Mouse (Mus musculus): ENCODE measurements around the gene Scai.
A peak's percentile ranks its signal among the peaks of the same experiment; 100 is the strongest.

Scai gene

DNA sequence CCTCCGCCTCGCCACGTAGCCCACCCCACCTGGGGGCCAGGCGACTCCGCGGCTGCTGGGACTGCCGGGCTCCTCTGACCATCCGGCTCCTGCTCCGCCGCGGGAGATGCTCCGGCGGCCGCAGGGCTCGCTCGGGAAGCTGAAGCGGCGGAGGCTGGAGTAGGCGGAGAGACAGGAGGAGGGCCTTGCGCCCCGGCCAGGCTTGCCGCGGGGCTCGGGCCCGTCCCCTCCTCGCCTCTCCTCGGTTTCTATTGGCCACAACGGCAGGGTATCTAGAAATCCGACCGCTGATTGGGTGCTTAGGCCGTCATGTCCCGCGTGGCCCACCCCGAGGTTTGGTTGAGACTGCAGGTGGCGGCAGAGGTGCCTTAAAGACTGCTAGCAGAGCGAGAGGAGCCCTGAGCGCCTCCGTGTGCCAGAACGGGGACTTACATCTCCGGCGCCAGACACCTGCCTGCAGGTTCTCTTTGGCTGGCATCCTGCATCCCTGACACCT is at the start of gene Scai:
Scai (minus strand) TSS at position 174 of the 496 bp plus-strand sequence.
- peak; percentile 98 for DNase-seq (ENCODE audit: low spot score in 2 of 2)

- DNase-seq (ENCODE audit: low spot score in 2 of 2) = no peak
Observed at GRCm38 (mm10) chr2:39226731-39227130, 36.2 kb upstream of the Scai start.

- DNase-seq (ENCODE audit: low spot score in 2 of 2) = peak; percentile 93 to 96
Observed at GRCm38 (mm10) chr2:39226019-39226640, 35.6 kb upstream of the Scai start, which contains the start of gene Ppp6c. Gene Ppp6c, minus strand, starts transcription at chr2:39226451.

DNA sequence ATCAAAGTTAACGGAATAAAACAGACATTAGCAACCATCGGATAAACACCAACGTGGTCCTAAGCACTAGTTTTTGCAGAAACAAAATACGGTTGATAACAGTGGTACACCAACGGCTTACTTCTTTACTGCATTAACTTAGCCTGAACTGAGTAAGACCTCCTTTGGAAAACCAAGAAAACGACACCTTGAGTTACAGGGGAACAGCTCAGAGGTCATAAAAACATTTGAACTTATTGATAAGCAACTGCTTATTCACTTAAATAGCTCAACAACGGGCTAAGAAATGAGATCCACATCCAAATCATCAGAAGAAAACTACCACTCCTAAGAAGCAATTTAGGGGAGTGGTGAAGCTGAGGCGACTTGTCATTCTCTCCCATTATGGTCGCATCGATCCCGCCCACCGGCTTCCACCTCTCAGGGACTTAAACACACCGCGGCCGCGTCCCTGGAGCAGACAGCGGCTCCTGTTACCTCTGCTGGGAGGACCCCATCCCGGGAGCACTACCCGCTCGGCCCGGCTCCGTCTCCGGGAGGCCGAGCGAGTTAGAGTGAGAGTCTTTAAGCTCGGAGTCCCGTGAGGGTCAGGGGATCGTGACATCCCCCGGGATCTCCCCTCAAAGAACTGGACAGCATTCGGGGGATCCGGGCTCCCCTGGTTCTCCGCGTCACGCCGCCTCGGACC is 34.9 kb upstream of the Scai start:
- peak in 1 of 2 experiments; percentile 65 for DNase-seq (ENCODE audit: low spot score in 2 of 2)

- DNase-seq (ENCODE audit: low spot score in 2 of 2) = no peak
Observed at GRCm38 (mm10) chr2:39224621-39225020, 34.1 kb upstream of the Scai start.

- no peak for DNase-seq (ENCODE audit: low spot score in 2 of 2)
Observed at GRCm38 (mm10) chr2:39220010-39220409, 29.5 kb upstream of the Scai start.

DNA sequence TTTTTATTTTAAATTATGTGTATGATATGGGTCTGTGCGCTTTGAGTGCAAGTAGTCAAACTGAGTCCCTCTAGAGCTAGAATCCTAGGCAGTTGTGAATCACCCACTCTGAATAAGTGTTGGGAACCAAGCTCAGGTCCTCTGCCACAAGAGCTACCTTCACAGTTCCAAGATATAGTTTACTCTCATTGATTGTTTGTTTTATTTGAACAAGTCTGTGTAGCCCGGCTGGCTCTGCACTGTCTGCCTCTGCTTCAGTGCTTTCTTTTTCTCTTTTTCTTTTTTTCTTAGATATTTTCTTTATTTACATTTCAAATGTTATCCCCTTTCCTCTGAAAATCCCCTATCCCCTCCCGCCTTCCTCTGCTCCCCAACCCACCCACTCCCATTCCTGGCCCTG is 28.5 kb upstream of the Scai start:
- DNase-seq (ENCODE audit: low spot score in 2 of 2) = no peak

- DNase-seq (ENCODE audit: low spot score in 2 of 2) = no peak
Observed at GRCm38 (mm10) chr2:39217150-39217549, 26.6 kb upstream of the Scai start.

DNA sequence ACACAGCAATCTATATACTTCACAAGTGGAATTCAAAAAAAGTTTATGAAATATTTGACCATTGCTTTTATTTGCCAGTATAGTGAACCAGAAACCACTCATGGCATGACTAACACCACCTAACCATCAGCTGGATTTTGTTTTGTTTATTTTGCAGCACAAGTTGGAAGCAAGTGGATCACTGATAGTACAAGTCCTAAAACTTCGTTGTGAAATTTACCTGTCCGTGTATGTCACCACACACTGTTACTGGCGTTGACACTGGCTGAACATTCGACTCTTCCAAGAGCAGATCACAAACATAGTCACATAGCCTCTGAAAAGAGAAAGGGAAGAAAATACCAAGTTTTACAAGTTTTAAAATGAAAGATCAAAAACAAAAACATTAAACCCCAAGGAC is 20.2 kb upstream of the Scai start:
- no peak for DNase-seq (ENCODE audit: low spot score in 2 of 2)

- DNase-seq (ENCODE audit: low spot score in 2 of 2) = no peak
Observed at GRCm38 (mm10) chr2:39203359-39203758, 12.8 kb upstream of the Scai start.

DNA sequence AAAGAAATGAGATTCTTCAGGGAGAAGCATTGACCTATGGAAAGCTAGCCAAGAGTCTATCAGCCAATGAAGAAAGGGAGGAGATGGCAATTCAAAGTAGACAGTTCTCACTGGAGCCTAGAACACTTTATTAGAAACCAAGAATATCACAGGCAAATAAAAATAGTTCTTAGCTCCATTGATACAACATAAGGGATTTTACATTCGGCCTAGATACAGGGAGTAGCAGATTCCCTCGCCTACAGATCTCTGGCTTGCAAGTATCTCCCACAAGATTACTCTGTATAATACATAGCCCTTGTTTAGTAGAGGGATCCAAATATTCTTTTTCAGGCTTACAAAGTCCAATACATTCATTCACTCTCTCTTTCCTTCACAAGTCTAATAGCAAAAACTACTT is 4.3 kb upstream of the Scai start:
- no peak for DNase-seq (ENCODE audit: low spot score in 2 of 2)

GRCm38 (mm10) chr2:39189961-39190560 is 473 bp downstream of the Scai start:
- DNase-seq (ENCODE audit: low spot score in 2 of 2) = no peak

DNA sequence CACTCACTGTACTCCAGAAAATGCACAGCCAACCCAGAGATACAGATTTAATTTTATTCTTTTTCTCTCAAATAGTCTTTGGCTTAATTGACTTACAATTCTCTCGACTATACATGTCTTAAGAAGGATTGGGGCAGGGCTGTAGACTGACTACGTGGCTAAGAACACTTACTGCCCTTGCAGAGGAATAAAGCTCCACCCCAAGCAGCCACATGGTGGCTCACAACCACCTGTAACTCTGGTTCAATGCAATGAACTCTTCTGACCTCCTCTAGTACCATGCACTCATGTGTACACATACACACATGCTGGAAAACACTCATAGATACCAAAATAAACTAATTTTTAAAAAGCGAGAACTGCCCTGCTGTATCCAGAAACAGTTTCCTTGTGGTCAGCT is 4.6 kb downstream of the Scai start:
- no peak for DNase-seq (ENCODE audit: low spot score in 2 of 2)

DNA sequence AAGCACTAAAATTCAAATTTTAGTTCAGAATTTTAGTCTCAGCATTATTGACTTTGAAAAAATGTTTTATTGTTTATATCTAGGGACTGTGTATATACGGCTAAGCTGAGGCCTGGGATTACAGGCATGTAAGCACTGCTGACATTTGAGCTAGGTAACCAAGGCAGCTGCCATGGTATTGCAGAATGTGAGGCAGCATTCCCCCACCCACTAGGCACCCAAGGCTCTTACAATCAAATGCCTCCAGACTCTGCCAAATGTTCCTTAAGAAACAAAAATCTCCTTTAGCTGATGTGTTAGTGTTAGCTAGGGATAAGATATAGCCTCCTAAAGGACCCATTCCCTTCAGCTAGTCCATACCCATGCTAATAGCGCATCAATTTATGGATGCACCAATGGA is 6.9 kb downstream of the Scai start:
- no peak for DNase-seq (ENCODE audit: low spot score in 2 of 2)

GRCm38 (mm10) chr2:39160996-39161395 is 29.5 kb downstream of the Scai start:
- no peak for DNase-seq (ENCODE audit: low spot score in 2 of 2)

DNA sequence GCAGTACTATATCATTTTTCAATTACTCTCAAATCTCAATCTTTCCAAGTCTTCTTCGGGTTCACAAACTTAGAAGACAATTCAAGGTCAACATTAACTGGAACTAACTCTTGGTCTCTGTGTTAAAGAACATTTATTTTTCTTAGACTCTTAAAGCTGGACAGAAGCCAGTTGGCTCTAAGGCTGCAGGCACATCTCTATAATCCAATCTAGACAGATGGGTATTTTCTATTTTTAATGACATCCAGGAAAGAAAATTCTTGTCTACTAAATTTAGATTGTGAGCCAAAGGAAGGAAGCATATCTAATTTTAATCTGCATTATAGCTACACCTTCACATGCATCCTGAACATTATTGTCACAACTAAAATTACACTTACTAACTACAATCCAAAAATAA is 32.6 kb downstream of the Scai start:
- DNase-seq (ENCODE audit: low spot score in 2 of 2) = peak in 1 of 2 experiments; percentile 3

DNA sequence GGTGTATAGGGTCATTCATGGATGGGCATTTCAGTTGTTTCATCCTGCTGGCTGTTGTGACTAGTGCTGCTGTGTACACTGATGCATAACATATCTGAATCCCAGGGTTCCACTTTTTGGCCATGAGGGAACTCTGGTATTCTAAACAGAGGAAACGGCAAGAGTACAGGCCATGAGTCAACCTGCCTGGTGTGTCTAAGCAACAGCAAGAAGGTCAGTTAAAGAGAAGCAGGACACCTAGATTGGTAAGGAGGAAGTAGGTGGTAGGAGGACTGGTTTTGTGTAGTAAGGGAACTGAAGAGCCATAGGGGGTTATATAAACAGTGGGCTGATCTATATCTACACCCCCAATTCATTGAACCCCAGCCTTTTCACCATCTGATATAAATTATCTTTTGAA is 33.7 kb downstream of the Scai start:
- DNase-seq (ENCODE audit: low spot score in 2 of 2) = no peak

GRCm38 (mm10) chr2:39150943-39151342 is 39.6 kb downstream of the Scai start:
- DNase-seq (ENCODE audit: low spot score in 2 of 2) = no peak

- no peak for DNase-seq (ENCODE audit: low spot score in 2 of 2)
Observed at GRCm38 (mm10) chr2:39148075-39148474, 42.5 kb downstream of the Scai start.

- no peak for DNase-seq (ENCODE audit: low spot score in 2 of 2)
Observed at GRCm38 (mm10) chr2:39146469-39146868, 44.1 kb downstream of the Scai start.

DNA sequence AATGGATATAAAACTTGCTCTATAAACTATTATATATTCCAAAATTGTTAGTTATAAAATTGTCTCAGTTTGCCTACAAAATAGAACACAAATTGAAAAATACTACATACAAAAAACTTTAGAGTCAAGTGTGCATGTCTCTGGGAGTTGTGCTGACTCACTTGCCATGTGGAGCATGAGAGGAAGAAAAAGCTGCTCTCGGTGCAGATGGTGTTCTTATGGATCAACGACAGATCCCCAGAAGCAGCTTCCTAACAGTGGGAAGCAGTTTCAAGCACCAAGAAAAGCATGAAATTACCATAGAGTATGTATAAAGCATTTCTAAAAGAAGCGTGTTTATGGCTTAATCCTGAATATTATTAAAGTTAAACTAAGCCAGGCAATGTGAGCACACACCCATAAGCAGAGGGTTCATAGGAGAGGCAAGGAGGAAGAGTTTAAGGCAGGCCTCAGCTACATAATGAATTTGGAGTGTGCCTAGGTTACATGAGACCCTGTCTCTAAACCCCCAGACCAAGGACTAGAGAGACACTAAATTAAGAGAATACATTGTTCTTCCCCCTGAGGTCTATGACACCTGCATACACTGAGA is 48.1 kb downstream of the Scai start:
- no peak for DNase-seq (ENCODE audit: low spot score in 2 of 2)

All from heart, adult 9 months (tissue).